Mouse (Mus musculus) limb, embryonic 13.5 days (tissue): ENCODE results near the gene Apoe. TPM values are rescaled to one million over a fixed set of nuclear protein-coding genes. Genes with fewer than 3 reads are reported as not detected.

Experiments
- ATAC-seq: fragments of 200-750 bp; cut with Nextera tagmentation; 2 replicates; pipeline ENCODE4 v1.8.0; 2017; ENCODE audit warnings: low read depth, moderate number of reproducible peaks, moderate TSS enrichment; ENCODE audit not compliant: low FRiP score
- H3K27ac ChIP-seq: fragments of 300-500 bp; sonication (generic); 2 replicates; pipeline ENCODE4 v1.5.1; 2015; ENCODE audit warnings: inconsistent platforms, mild to moderate bottlenecking, moderate library complexity
- H3K27me3 ChIP-seq: fragments of 300-500 bp; sonication (generic); 2 replicates; pipeline ENCODE4 v1.6.1; 2015; ENCODE audit warnings: mild to moderate bottlenecking, inconsistent platforms
- H3K36me3 ChIP-seq: fragments of 300-500 bp; sonication (generic); 2 replicates; pipeline ENCODE4 v1.6.1; 2015; ENCODE audit warnings: inconsistent platforms, mild to moderate bottlenecking, moderate library complexity
- H3K4me1 ChIP-seq: fragments of 300-500 bp; sonication (generic); 2 replicates; pipeline ENCODE4 v1.6.1; 2015; ENCODE audit warnings: inconsistent platforms
- H3K4me2 ChIP-seq: fragments of 300-500 bp; sonication (generic); replicated peaks from 2 replicates; pipeline ENCODE4 v1.6.1; 2015; ENCODE audit warnings: inconsistent platforms, mild to moderate bottlenecking, moderate library complexity
- H3K4me3 ChIP-seq: fragments of 300-500 bp; sonication (generic); 2 replicates; pipeline ENCODE4 v1.5.1; 2015; ENCODE audit warnings: moderate library complexity, mild to moderate bottlenecking, inconsistent platforms
- H3K9ac ChIP-seq: fragments of 300-500 bp; sonication (generic); 2 replicates; pipeline ENCODE4 v1.6.1; 2015; ENCODE audit warnings: mild to moderate bottlenecking, inconsistent platforms
- H3K9me3 ChIP-seq: fragments of 300-500 bp; sonication (generic); 2 replicates; pipeline ENCODE4 v1.6.1; 2016; ENCODE audit warnings: inconsistent platforms
- WGBS: fragments of 180-500 bp; shearing (Covaris S2); methylation state at CpG from one replicate; pipeline ENCODE4 v1.1.7; 2015; 5-methylcytosine and 5-hydroxymethylcytosine counted together
- polyA plus RNA-seq: library from polyadenylated mRNA; unstranded; fragments of >200 nt; fragmentation: Nextera tagmentation; extraction: Ambion mirVana; gene quantifications from 2 replicates; pipeline ENCODE4 v1.2.1, GENCODE M21; 2015

Apoe gene
- polyA plus RNA-seq: 236 and 241 TPM in 2 replicates

GRCm38 (mm10) chr7:19698907-19699826, at the start of gene Apoe:
Gene Apoe (minus strand): TSS chr7:19699188.
- Histone ChIP-seq H3K9ac (peak within 1 kb of the TSS; percentile 68), H3K36me3 (peaks cover 38% of the 10 kb centered on the region), H3K9me3 (no peaks in the 10 kb centered on the region), H3K4me2 (peak within 1 kb of the TSS; percentile 78), H3K27ac (peak within 1 kb of the TSS; percentile 33; the same call in 1 of the 2 replicates), H3K4me1 (peaks cover 18% of the 10 kb centered on the region), H3K4me3 (peak within 1 kb of the TSS; percentile 40), H3K27me3 (peaks cover 6% of the 10 kb centered on the region; the same call in 1 of the 2 replicates)
- peak; percentile 46; the same call in 1 of the 2 replicates for ATAC-seq
- WGBS: 3% methylated on average over 19 of the region's 20 CpGs

DNA sequence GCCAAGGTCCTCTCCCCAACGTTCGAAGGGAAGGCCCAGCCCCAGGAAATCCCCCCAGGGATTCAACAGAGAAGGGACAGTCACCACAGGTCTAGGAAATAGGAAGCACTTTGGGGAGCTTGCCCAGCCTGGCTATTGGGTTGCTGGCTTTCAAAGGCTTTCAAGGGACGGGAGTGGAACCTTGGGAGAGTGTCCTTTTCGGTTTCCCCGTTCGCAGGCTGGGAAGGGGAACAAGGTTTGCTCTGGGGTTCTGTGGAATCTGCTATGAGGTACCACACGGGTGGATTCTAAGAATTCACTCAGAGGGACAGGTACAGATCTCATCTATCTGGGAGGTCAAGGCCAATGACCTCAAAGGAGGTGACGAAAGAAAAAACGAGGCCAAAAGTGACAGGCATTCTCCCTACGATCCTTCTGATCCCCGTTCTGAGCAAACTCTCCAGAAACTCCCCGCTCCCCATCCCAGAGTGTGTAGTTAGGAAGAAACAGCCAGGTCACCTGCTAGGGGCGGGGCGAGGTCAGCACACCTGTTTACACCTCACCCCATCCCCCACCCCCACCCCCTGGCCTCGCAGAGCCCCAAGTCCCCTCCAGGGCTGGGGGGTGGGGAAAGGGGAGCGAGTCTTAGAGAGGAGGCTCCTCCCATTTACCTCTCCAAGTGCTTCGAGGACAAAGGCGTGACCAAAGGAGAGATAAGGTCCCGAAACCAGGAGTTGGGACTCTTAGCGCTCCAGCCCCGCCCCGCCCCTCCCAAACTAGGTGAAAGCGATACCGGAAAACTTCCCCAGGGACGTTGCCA, 48.6 kb upstream of the Apoe start:
- Histone ChIP-seq H3K9ac (peak overlapping the region; percentile 92), H3K9me3 (no peaks in the 10 kb centered on the region), H3K4me3 (peak overlapping the region; percentile 84), H3K27ac (no peak overlapping the region), H3K27me3 (no peaks in the 10 kb centered on the region), H3K36me3 (peaks cover 18% of the 10 kb centered on the region), H3K4me2 (peak overlapping the region; percentile 85), H3K4me1 (peaks cover 47% of the 10 kb centered on the region)
- no peak for ATAC-seq
- WGBS: 3% methylated on average over 24 of the region's 25 CpGs

GRCm38 (mm10) chr7:19746426-19747201, 47.6 kb upstream of the Apoe start:
- H3K9me3 ChIP-seq: no peaks in the 10 kb centered on the region
- no peak for ATAC-seq
- H3K9ac ChIP-seq: peak overlapping the region; percentile 59
- peaks cover 51% of the 10 kb centered on the region for H3K4me1 ChIP-seq
- WGBS: 45% methylated on average over 6 of the region's 6 CpGs
- no peak overlapping the region; the same call in 1 of the 2 replicates for H3K27ac ChIP-seq
- peak overlapping the region; percentile 84 for H3K4me3 ChIP-seq
- peaks cover 22% of the 10 kb centered on the region for H3K36me3 ChIP-seq
- H3K4me2 ChIP-seq: peak overlapping the region; percentile 85
- H3K27me3 ChIP-seq: no peaks in the 10 kb centered on the region

DNA sequence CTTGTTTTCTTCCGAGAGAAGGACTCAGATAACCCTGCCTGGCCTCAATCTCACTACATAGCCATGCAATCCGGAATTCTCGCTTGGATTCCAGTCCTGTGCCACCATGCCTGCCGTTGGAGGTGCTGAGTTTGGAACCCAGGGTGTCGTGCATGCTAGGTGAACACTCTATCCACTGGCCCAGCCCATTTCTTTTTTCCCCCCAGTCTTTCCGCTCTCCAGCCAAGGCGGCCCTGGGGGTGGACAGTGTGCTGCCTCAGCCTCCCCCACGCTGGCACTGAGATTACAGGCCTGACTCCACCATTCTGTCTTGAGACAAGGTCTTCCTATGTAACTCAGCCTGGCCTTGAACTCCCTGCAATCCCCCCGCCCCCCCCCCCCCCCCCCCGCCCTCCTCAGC, 47.0 kb upstream of the Apoe start:
- Histone ChIP-seq H3K4me2 (no peak overlapping the region), H3K9me3 (no peaks in the 10 kb centered on the region), H3K27ac (no peak overlapping the region), H3K4me3 (no peak overlapping the region), H3K27me3 (no peaks in the 10 kb centered on the region), H3K4me1 (peaks cover 54% of the 10 kb centered on the region), H3K9ac (no peak overlapping the region), H3K36me3 (peaks cover 28% of the 10 kb centered on the region)
- no peak for ATAC-seq
- WGBS: 82% methylated on average over 8 of the region's 10 CpGs

DNA sequence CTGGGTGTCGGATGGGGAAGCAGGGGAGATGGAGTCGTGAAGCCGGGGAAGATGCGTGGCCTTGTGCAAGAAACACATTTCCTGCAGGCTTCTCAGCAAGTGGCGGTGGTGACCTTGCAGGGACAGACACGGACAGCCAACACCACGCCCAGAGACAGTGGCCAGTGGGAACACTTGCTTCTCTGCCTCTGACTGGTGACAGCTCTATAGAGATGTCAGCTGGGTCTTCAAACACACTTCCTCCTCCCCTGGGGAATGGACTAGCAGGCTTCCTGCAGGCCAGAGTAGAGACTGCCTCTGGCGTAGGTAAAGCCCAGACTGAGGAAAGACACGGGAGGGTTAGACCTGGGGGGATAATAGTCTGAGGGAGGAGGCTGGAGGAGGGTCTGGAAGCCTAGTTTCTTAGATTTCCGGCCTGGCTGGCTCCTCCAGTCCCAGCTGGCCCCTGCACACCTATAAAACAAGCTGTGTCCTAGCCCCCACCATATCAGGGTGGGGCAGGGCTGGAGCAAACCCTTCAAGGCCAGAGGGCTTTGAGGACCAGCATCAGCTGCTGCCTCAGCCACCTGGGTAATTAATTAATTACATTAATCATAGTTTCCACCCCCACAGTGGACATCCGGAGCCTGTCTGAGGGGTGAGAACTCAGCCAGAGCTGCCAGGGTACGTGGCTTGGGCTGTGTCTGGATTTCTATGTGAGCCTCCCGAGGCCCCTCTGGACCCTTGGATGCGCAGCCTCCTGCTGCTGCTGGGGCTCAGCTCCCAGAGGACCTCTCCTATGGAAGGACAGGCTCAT, 45.8 kb upstream of the Apoe start:
- H3K4me2 ChIP-seq: peak overlapping the region; percentile 23; the same call in 1 of the 2 replicates
- H3K4me3 ChIP-seq: no peak overlapping the region
- H3K27me3 ChIP-seq: no peaks in the 10 kb centered on the region
- H3K4me1 ChIP-seq: peaks cover 48% of the 10 kb centered on the region
- H3K36me3 ChIP-seq: peaks cover 37% of the 10 kb centered on the region
- H3K9ac ChIP-seq: peak overlapping the region; percentile 13; the same call in 1 of the 2 replicates
- no peak for ATAC-seq
- WGBS: 56% methylated on average over 14 of the region's 14 CpGs
- H3K9me3 ChIP-seq: no peaks in the 10 kb centered on the region
- peak overlapping the region; percentile 52; the same call in 1 of the 2 replicates for H3K27ac ChIP-seq

DNA sequence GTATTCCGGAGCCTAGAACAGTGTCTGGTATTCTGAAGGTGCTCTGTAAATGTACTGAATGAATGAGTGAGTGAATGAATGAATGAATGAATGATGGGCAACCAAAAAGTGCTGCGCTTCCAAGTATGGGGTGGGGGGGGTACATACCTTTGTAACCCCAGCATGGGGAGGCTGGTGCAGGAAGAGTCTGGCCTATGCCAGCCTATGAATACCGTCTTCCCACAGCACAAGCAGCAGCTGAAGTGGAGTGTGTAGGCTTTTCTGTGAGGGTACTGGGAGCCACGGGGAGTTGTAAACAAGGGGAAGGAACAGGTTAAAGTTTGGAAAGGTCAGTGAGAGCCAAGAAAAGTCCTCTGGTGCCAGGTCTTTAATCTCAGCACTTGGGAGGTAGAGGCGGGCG, 44.8 kb upstream of the Apoe start:
- Histone ChIP-seq H3K4me1 (peaks cover 48% of the 10 kb centered on the region), H3K27me3 (no peaks in the 10 kb centered on the region), H3K36me3 (peaks cover 37% of the 10 kb centered on the region), H3K9me3 (no peaks in the 10 kb centered on the region), H3K9ac (no peak overlapping the region), H3K4me2 (no peak overlapping the region), H3K27ac (no peak overlapping the region), H3K4me3 (no peak overlapping the region)
- WGBS: 92% methylated on average over 6 of the region's 6 CpGs
- ATAC-seq: no peak

GRCm38 (mm10) chr7:19742468-19742867, 43.5 kb upstream of the Apoe start:
- Histone ChIP-seq H3K27ac (no peak overlapping the region), H3K27me3 (no peaks in the 10 kb centered on the region), H3K4me1 (peaks cover 37% of the 10 kb centered on the region), H3K4me2 (no peak overlapping the region), H3K9ac (no peak overlapping the region), H3K36me3 (peaks cover 47% of the 10 kb centered on the region), H3K9me3 (no peaks in the 10 kb centered on the region), H3K4me3 (no peak overlapping the region)
- no peak for ATAC-seq
- 49% methylated on average over 5 of the region's 5 CpGs for WGBS

- Histone ChIP-seq H3K27ac (no peak overlapping the region; the same call in 1 of the 2 replicates), H3K4me3 (no peak overlapping the region), H3K9me3 (no peaks in the 10 kb centered on the region), H3K27me3 (no peaks in the 10 kb centered on the region), H3K4me1 (peaks cover 27% of the 10 kb centered on the region), H3K9ac (no peak overlapping the region), H3K36me3 (peaks cover 56% of the 10 kb centered on the region), H3K4me2 (no peak overlapping the region)
- 16% methylated on average over 8 of the region's 8 CpGs for WGBS
- peak; percentile 10; the same call in 1 of the 2 replicates for ATAC-seq
Observed at GRCm38 (mm10) chr7:19741329-19742031, 42.5 kb upstream of the Apoe start.

- no peak overlapping the region for H3K9ac ChIP-seq
- no peaks in the 10 kb centered on the region for H3K27me3 ChIP-seq
- H3K4me1 ChIP-seq: peaks cover 17% of the 10 kb centered on the region
- no peak overlapping the region for H3K4me2 ChIP-seq
- peaks cover 66% of the 10 kb centered on the region for H3K36me3 ChIP-seq
- H3K4me3 ChIP-seq: no peak overlapping the region
- 91% methylated on average over 11 of the region's 11 CpGs for WGBS
- no peak for ATAC-seq
- no peaks in the 10 kb centered on the region for H3K9me3 ChIP-seq
- no peak overlapping the region for H3K27ac ChIP-seq
Observed at GRCm38 (mm10) chr7:19740269-19740668, 41.3 kb upstream of the Apoe start.

DNA sequence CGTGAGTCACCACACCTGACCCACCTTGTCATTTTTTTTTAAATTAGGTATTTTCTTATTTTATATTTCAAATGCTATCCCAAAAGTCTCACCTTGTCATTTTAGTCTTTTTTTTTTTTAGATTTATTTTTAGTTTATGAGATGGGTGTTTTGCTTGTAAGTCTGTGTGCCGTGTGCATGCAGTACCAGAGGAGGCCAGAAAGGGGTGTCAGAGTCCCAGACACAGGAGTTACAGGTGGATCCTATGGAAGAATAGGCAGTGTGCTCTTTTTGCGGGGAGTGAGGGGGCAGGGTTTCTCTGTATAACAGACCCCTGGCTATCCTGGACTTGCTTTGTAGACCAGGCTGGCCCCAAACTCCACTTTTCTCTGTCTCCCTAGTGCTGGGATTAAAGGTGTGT, 39.8 kb upstream of the Apoe start:
- Histone ChIP-seq H3K27me3 (no peaks in the 10 kb centered on the region), H3K9ac (no peak overlapping the region), H3K36me3 (peaks cover 72% of the 10 kb centered on the region), H3K4me2 (no peak overlapping the region), H3K9me3 (no peaks in the 10 kb centered on the region), H3K4me3 (no peak overlapping the region), H3K27ac (no peak overlapping the region), H3K4me1 (peaks cover 8% of the 10 kb centered on the region; the same call in 1 of the 2 replicates)
- no peak for ATAC-seq
- WGBS: 89% methylated on average over 3 of the region's 3 CpGs
